Mouse (Mus musculus) MEL (cell line): ENCODE measurements at regions not wholly inside any gene's neighbourhood (a gene's known extent, or its start where the extent isn't known, plus 50 kb on each side); places are given as distances from the start of the nearest gene placed in this dataset.

Source experiments
- DNase-seq: peaks from one replicate; pipeline ENCODE4 v3.0.0; 2011; ENCODE audit warnings: low read depth, low spot score
- H3K27ac ChIP-seq: 2 replicates; pipeline ENCODE4 v1.5.1; 2012; ENCODE audit warnings: low read depth, mild to moderate bottlenecking, control low read depth, low read length, moderate library complexity; ENCODE audit not compliant: control insufficient read depth
- H3K27me3 ChIP-seq, 2 experiments: fragments of 150-350 bp in 1 of 2; sonication (generic) in 1 of 2; 2 replicates each; pipeline ENCODE4 v1.6.1; 2012; ENCODE audit warnings: low read length in 2 of 2, mild to moderate bottlenecking in 2 of 2, improper control_type of control experiment in 1 of 2, moderate library complexity in 1 of 2; ENCODE audit not compliant: insufficient read depth in 2 of 2, control insufficient read depth in 1 of 2
- H3K36me3 ChIP-seq, 2 experiments: 2 replicates each; pipeline ENCODE4 v1.6.1; 2012 to 2014; ENCODE audit warnings: low read length in 2 of 2, improper control_type of control experiment in 1 of 2, inconsistent platforms in 1 of 2, mild to moderate bottlenecking in 1 of 2; ENCODE audit not compliant: insufficient read depth in 2 of 2, control insufficient read depth in 1 of 2
- H3K4me1 ChIP-seq, 2 experiments: fragments of 150-350 bp in 1 of 2; sonication (generic) in 1 of 2; 2 replicates each; pipeline ENCODE4 v1.6.1; 2012; ENCODE audit warnings: low read length in 2 of 2, improper control_type of control experiment in 1 of 2, mild to moderate bottlenecking in 1 of 2; ENCODE audit not compliant: insufficient read depth in 2 of 2, control insufficient read depth in 1 of 2
- H3K4me3 ChIP-seq, 2 experiments: fragments of 150-350 bp in 1 of 2; sonication (generic) in 1 of 2; 2 replicates each; pipeline ENCODE4 v1.5.1; 2012; ENCODE audit warnings: low read depth in 2 of 2, low read length in 2 of 2, mild to moderate bottlenecking in 2 of 2, moderate library complexity in 2 of 2, control low read depth in 1 of 2, improper control_type of control experiment in 1 of 2; ENCODE audit not compliant: control insufficient read depth in 1 of 2, insufficient read depth in 1 of 2
- H3K79me2 ChIP-seq: 2 replicates; pipeline ENCODE4 v1.6.1; 2012; ENCODE audit warnings: mild to moderate bottlenecking, low read length, moderate library complexity; ENCODE audit not compliant: control insufficient read depth, poor library complexity, insufficient read depth
- H3K9ac ChIP-seq: 2 replicates; pipeline ENCODE4 v1.6.1; 2012; ENCODE audit warnings: low read depth, mild to moderate bottlenecking, control low read depth, low read length, moderate library complexity; ENCODE audit not compliant: control insufficient read depth, poor library complexity, severe bottlenecking
- H3K9me3 ChIP-seq: fragments of 150-350 bp; sonication (generic); replicated peaks from 2 replicates; pipeline ENCODE4 v1.6.1; 2012; ENCODE audit warnings: mild to moderate bottlenecking, low read length, improper control_type of control experiment, moderate library complexity; ENCODE audit not compliant: insufficient read depth
- BHLHE40 ChIP-seq: IDR thresholded peaks from 2 replicates; pipeline ENCODE4 v1.6.1; 2012; ENCODE audit warnings: low read depth, mild to moderate bottlenecking, inconsistent platforms, low read length, improper control_type of control experiment, borderline replicate concordance
- CHD1 ChIP-seq: IDR thresholded peaks from 2 replicates; pipeline ENCODE4 v1.6.1; 2012; ENCODE audit warnings: low read depth, mild to moderate bottlenecking, inconsistent platforms, low read length, improper control_type of control experiment
- CHD2 ChIP-seq: IDR thresholded peaks from 2 replicates; pipeline ENCODE4 v1.6.1; 2011; ENCODE audit warnings: low read length, improper control_type of control experiment
- CTCF ChIP-seq, 3 experiments: IDR thresholded peaks in 2 of 3; conservative IDR thresholded peaks in 1 of 3; 2 replicates each; pipeline ENCODE4 v1.5.1; 2011 to 2012; ENCODE audit warnings: low read length in 3 of 3, low read depth in 2 of 3, mild to moderate bottlenecking in 2 of 3, improper control_type of control experiment in 1 of 3, inconsistent platforms in 1 of 3, mixed read lengths in 1 of 3, moderate library complexity in 1 of 3; ENCODE audit not compliant: control insufficient read depth in 1 of 3, insufficient read depth in 1 of 3, poor library complexity in 1 of 3, severe bottlenecking in 1 of 3
- ELF1 ChIP-seq: IDR thresholded peaks from 2 replicates; pipeline ENCODE4 v1.6.1; 2014; ENCODE audit warnings: low read depth, mild to moderate bottlenecking, inconsistent platforms, low read length, improper control_type of control experiment, moderate library complexity
- EP300 ChIP-seq, 2 experiments: IDR thresholded peaks; 2 replicates each; pipeline ENCODE4 v1.6.1; 2011; ENCODE audit warnings: improper control_type of control experiment in 2 of 2, low read length in 2 of 2, low read depth in 1 of 2, mild to moderate bottlenecking in 1 of 2
- ETS1 ChIP-seq: IDR thresholded peaks from 2 replicates; pipeline ENCODE4 v1.6.1; 2012; ENCODE audit warnings: low read depth, mild to moderate bottlenecking, inconsistent platforms, low read length, improper control_type of control experiment, moderate library complexity
- HCFC1 ChIP-seq: IDR thresholded peaks from 2 replicates; pipeline ENCODE4 v1.6.1; 2012; ENCODE audit warnings: low read depth, mild to moderate bottlenecking, inconsistent platforms, low read length, improper control_type of control experiment, moderate library complexity
- JUND ChIP-seq: IDR thresholded peaks from 2 replicates; pipeline ENCODE4 v1.6.1; 2011; ENCODE audit warnings: low read depth, mild to moderate bottlenecking, improper control_type of control experiment, low read length
- MAZ ChIP-seq: IDR thresholded peaks from 2 replicates; pipeline ENCODE4 v1.6.1; 2012; ENCODE audit warnings: low read depth, mild to moderate bottlenecking, inconsistent platforms, low read length, improper control_type of control experiment
- MEF2A ChIP-seq: IDR thresholded peaks from 2 replicates; pipeline ENCODE4 v1.6.1; 2014; ENCODE audit warnings: low read depth, mild to moderate bottlenecking, inconsistent platforms, low read length, improper control_type of control experiment; ENCODE audit not compliant: poor library complexity, insufficient replicate concordance, severe bottlenecking; ENCODE audit errors: extremely low read depth
- MXI1 ChIP-seq: IDR thresholded peaks from 2 replicates; pipeline ENCODE4 v1.6.1; 2011; ENCODE audit warnings: mild to moderate bottlenecking, low read depth, low read length, improper control_type of control experiment
- MYC ChIP-seq: IDR thresholded peaks from 2 replicates; pipeline ENCODE4 v1.6.1; 2011; ENCODE audit warnings: low read depth, mild to moderate bottlenecking, low read length, improper control_type of control experiment, moderate library complexity
- NELFE ChIP-seq: IDR thresholded peaks from 2 replicates; pipeline ENCODE4 v1.6.1; 2011; ENCODE audit warnings: low read depth, low read length, improper control_type of control experiment
- POLR2A ChIP-seq, 2 experiments: IDR thresholded peaks; 2 replicates each; pipeline ENCODE4 v1.6.1; 2011 to 2012; ENCODE audit warnings: low read length in 2 of 2, mild to moderate bottlenecking in 2 of 2, control low read depth in 1 of 2, improper control_type of control experiment in 1 of 2, low read depth in 1 of 2, moderate library complexity in 1 of 2; ENCODE audit not compliant: control insufficient read depth in 1 of 2, insufficient read depth in 1 of 2, poor library complexity in 1 of 2
- RAD21 ChIP-seq: IDR thresholded peaks from 2 replicates; pipeline ENCODE4 v1.6.1; 2011; ENCODE audit warnings: mild to moderate bottlenecking, low read depth, low read length, improper control_type of control experiment
- RCOR1 ChIP-seq: IDR thresholded peaks from 2 replicates; pipeline ENCODE4 v1.6.1; 2012; ENCODE audit warnings: low read depth, mild to moderate bottlenecking, inconsistent platforms, low read length, improper control_type of control experiment
- SIN3A ChIP-seq: IDR thresholded peaks from 2 replicates; pipeline ENCODE4 v1.6.1; 2012; ENCODE audit warnings: low read length, improper control_type of control experiment, inconsistent platforms
- TAL1 ChIP-seq: IDR thresholded peaks from 2 replicates; pipeline ENCODE4 v1.6.1; 2012; ENCODE audit warnings: mild to moderate bottlenecking, inconsistent platforms, low read length, moderate library complexity, mixed read lengths
- TBP ChIP-seq: IDR thresholded peaks from 2 replicates; pipeline ENCODE4 v1.8.0; 2011; ENCODE audit warnings: low read depth, low read length, improper control_type of control experiment
- TCF12 ChIP-seq: IDR thresholded peaks from 2 replicates; pipeline ENCODE4 v1.6.1; 2014; ENCODE audit warnings: low read depth, mild to moderate bottlenecking, inconsistent platforms, low read length, improper control_type of control experiment, moderate library complexity
- UBTF ChIP-seq: IDR thresholded peaks from 2 replicates; pipeline ENCODE4 v1.6.1; 2012; ENCODE audit warnings: low read depth, mild to moderate bottlenecking, inconsistent platforms, low read length, improper control_type of control experiment, moderate library complexity, borderline replicate concordance; ENCODE audit not compliant: insufficient read depth
- USF1 ChIP-seq: IDR thresholded peaks from 2 replicates; pipeline ENCODE4 v1.6.1; 2014; ENCODE audit warnings: low read depth, mild to moderate bottlenecking, inconsistent platforms, low read length, improper control_type of control experiment, moderate library complexity
- USF2 ChIP-seq, 2 experiments: IDR thresholded peaks; 2 replicates each; pipeline ENCODE4 v1.6.1; 2011 to 2012; ENCODE audit warnings: improper control_type of control experiment in 2 of 2, low read length in 2 of 2, borderline replicate concordance in 1 of 2, inconsistent platforms in 1 of 2, low read depth in 1 of 2, mild to moderate bottlenecking in 1 of 2; ENCODE audit not compliant: insufficient read depth in 1 of 2
- ZMIZ1 ChIP-seq: IDR thresholded peaks from 2 replicates; pipeline ENCODE4 v1.6.1; 2012; ENCODE audit warnings: low read depth, mild to moderate bottlenecking, inconsistent platforms, low read length, improper control_type of control experiment, moderate library complexity
- ZNF384 ChIP-seq: IDR thresholded peaks from 2 replicates; pipeline ENCODE4 v1.6.1; 2012; ENCODE audit warnings: low read depth, mild to moderate bottlenecking, inconsistent platforms, low read length, improper control_type of control experiment

- Histone ChIP-seq H3K4me1 (no peaks in the 10 kb centered on the region), H3K4me3 (no peak overlapping the region), H3K27me3 (no peaks in the 10 kb centered on the region), H3K9me3 (no peaks in the 10 kb centered on the region), H3K27ac (no peak overlapping the region), H3K79me2 (no peaks in the 10 kb centered on the region), H3K36me3 (no peaks in the 10 kb centered on the region), H3K9ac (no peak overlapping the region)
- DNase-seq, result no peak
- TF ChIP-seq MEF2A, result no peak
- TF ChIP-seq ELF1, result no peak
- TF ChIP-seq ZNF384, result no peak
- TF ChIP-seq RCOR1, result no peak
- no peak for TF ChIP-seq RAD21
- no peak for TF ChIP-seq USF2 (IDR thresholded peaks at IDR 0.05; ENCODE audit: borderline replicate concordance in 1 of 2, insufficient read depth in 1 of 2, low read depth in 1 of 2, low read length in 2 of 2)
- no peak for TF ChIP-seq JUND
- TF ChIP-seq UBTF, result no peak
- TF ChIP-seq EP300 (IDR thresholded peaks at IDR 0.05; ENCODE audit: low read depth in 1 of 2, low read length in 2 of 2), result no peak
- TF ChIP-seq HCFC1, result no peak
- TF ChIP-seq CHD2, result no peak
- no peak for TF ChIP-seq NELFE
- TF ChIP-seq POLR2A (IDR thresholded peaks at IDR 0.05; ENCODE audit: control insufficient read depth in 1 of 2, insufficient read depth in 1 of 2, low read depth in 1 of 2, low read length in 2 of 2, poor library complexity in 1 of 2), result no peak
- no peak for TF ChIP-seq MXI1
- TF ChIP-seq ETS1, result no peak
- TF ChIP-seq BHLHE40, result no peak
- TF ChIP-seq MAZ, result no peak
- no peak for TF ChIP-seq TBP
- TF ChIP-seq MYC, result no peak
These were observed 230.7 kb downstream of the Bcor start for GRCm38 (mm10) chrX:11929448-11929847.

- no peak for DNase-seq
- H3K4me1 ChIP-seq, result no peaks in the 10 kb centered on the region
- H3K9me3 ChIP-seq, result no peaks in the 10 kb centered on the region
- H3K9ac ChIP-seq, result no peak overlapping the region
- no peaks in the 10 kb centered on the region for H3K27me3 ChIP-seq
- H3K79me2 ChIP-seq, result no peaks in the 10 kb centered on the region
- no peak for TF ChIP-seq BHLHE40
- no peak for TF ChIP-seq USF1
- TF ChIP-seq CTCF (IDR thresholded peaks at IDR 0.05 in 2 of 3, conservative IDR thresholded peaks at IDR 0.05 in 1 of 3; ENCODE audit: control insufficient read depth in 1 of 3, insufficient read depth in 1 of 3, low read depth in 2 of 3, low read length in 3 of 3, poor library complexity in 1 of 3, severe bottlenecking in 1 of 3), result no peak
- TF ChIP-seq ZMIZ1, result no peak
- TF ChIP-seq CHD2, result no peak
- no peak for TF ChIP-seq CHD1
- no peak for TF ChIP-seq UBTF
- TF ChIP-seq TAL1, result no peak
- TF ChIP-seq NELFE, result no peak
- no peak for TF ChIP-seq MYC
- TF ChIP-seq SIN3A, result no peak
- TF ChIP-seq TCF12, result no peak
- no peaks in the 10 kb centered on the region for H3K36me3 ChIP-seq
- H3K27ac ChIP-seq, result no peak overlapping the region
- no peak overlapping the region for H3K4me3 ChIP-seq
These were observed 228.7 kb downstream of the Bcor start for GRCm38 (mm10) chrX:11931432-11931831.
